Mouse (Mus musculus) urinary bladder, postnatal 10 days (tissue): ENCODE measurements around the gene Sfswap.
"Not testable (repeated sequence)": the region's sequence is repeated elsewhere in the genome, so short reads cannot be mapped to it uniquely, and the experiment has no call there.

ENCODE experiments used
- DNase-seq: peaks from one replicate; pipeline ENCODE4 v3.0.0; 2022; ENCODE audit warnings: low spot score

Sfswap gene

GRCm38 (mm10) chr5:129586016-129586415 lies 85.0 kb downstream of the Sfswap start:
- peak; percentile 36 for DNase-seq

- no peak for DNase-seq
Measured at GRCm38 (mm10) chr5:129586471-129586870, 85.5 kb downstream of the Sfswap start.

GRCm38 (mm10) chr5:129590915-129591314 lies 89.9 kb downstream of the Sfswap start:
- DNase-seq, result no peak

- DNase-seq, result peak; percentile 63
Measured at GRCm38 (mm10) chr5:129594116-129595114, 93.4 kb downstream of the Sfswap start.

GRCm38 (mm10) chr5:129602071-129602487 lies 101.1 kb downstream of the Sfswap start:
- no peak for DNase-seq

- no peak for DNase-seq
Measured at GRCm38 (mm10) chr5:129607476-129607875, 106.5 kb downstream of the Sfswap start.

GRCm38 (mm10) chr5:129611060-129611459 lies 110.0 kb downstream of the Sfswap start:
- no peak for DNase-seq

GRCm38 (mm10) chr5:129620600-129620999 lies 119.6 kb downstream of the Sfswap start:
- not testable (repeated sequence) for DNase-seq
